Mouse (Mus musculus): Measurements from ENCODE around the gene Irf2bp2. TPM values are rescaled to one million over a fixed set of nuclear protein-coding genes. Genes with fewer than 3 reads are reported as not detected.
A peak's percentile ranks its signal among the peaks of the same experiment; 100 is the strongest.

The Irf2bp2 gene
- total RNA-seq, 2 experiments from 2014 or later: 91.0 to 110 TPM

DNA sequence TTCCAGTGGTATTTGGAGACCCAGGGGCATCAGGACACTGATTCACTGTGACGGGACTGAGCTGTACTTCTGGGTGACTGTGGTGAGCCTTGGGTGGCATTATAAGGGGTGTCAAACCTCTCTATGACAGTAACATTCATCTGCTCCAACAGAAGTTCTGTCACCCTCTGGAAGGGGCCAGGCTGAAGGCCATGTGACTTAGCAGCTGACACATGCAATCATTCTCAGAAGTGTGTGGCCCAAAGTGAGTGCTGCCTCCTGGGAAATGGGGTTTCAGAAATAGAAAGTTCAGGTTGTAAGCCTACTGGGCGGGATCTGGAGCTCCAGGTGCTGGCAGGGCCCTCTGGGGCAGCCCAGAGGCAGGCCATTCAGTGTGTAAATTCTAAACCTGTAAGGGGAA lies 26.1 kb downstream of the Irf2bp2 start:
- DNase-seq: peak; percentile 51

DNA sequence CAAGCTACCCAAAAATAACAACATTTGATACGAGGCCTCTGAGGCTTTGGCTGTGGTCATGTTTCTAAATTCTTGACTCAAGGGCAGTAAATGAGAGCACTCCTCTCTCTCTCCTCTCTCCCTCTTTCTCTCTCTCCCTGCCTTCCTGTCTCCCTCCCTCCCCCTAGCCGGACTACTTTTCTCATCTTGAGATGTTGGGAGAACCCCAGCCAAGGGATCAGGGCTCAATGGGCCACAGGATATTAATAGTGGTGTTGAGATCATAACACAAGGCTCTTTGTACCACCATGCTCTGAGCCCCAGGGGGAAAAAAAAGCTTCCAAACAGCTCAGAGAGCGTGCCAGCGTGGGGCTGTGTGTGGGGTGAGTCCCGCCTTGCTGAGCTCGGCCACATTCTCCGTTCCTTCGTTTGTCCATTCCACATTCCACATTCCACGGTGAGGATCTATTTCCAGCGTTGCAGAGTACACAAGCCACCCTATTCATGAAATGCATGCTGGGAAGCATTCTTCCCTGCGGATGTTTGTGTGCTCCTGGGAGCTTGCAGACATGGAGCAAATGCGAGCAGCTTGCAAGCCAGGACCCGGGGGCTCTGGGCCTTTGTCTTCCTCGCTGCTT lies 27.2 kb downstream of the Irf2bp2 start:
- DNase-seq: peak; percentile 44

DNA sequence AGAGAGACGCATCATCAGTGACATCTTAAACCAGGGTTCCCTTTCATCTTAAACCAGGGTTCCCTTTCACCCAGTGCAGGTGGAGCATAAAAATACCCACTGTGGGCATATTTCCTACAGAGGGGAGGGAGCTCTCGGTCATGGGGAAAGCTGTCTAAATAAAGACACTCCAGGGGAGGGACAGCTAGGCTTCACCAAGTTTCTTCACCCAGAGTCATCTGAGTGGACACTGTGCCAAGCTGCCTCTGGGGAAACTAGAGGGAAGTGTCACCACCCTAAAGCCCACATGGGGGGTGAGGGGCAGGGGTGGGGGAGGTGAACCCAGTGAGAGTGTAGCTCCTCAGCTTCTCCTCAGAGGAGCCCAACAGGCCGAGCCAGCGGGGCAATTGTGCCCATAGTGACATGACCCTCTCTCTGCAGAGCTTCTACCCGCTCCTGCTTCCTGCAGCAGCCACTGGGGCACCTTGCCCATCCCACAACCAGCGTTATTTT lies 27.8 kb downstream of the Irf2bp2 start:
- peak; percentile 55 for DNase-seq

DNA sequence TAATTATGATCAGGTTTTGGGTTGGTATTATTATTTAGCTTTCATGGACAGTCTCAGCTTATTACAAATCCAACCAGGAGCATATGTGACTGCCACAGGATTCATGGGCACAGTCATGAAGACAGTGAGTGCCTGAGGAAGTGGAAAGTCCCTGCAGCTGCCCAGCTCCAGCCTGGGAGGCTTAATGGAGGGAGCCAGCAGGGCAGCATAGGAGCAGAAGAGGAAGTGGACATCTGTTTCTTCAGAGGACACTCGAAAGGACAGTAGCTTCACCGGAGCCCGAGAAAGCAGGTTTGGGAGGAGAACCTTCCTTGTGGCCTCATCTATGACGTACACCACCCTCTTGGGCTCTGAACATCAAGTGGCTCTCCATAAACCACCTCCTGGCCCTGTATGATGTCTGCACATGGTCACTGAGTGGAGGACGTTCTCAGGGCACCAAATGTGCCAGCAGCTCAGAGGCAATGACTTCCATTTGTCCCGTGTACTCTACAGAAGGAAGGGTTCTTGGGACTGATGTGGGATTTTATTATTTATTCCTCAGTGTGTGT lies 28.5 kb downstream of the Irf2bp2 start:
- DNase-seq: no peak

DNA sequence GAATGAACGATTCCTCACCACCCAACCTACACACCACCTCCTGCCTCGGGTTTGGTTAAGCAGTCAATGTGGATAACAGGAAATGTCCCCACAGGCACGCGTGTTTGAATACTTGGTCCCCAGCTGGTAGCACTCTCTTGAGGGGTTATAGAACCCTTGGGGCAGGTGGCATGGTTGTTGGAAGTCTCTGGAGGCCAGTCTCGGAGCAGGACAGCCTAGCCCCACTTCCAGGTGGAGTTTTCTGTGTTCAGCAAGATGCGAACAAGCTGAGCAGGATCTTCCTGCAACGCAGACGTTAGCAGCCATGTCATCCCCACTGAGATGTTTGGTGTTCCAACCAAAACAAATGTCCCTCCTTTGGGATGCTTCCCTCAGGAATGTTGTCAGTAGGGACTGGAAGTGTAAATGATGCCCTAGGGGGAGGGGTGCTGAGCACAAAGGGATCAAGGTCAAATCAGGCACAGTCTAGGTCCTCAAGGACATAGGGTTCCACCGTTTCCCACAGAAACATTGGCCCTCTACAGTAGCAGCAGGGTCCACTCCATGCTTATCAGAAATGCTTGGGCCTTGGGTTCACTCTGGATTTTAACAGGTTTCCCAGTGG lies 29.1 kb downstream of the Irf2bp2 start:
- no peak for DNase-seq

DNA sequence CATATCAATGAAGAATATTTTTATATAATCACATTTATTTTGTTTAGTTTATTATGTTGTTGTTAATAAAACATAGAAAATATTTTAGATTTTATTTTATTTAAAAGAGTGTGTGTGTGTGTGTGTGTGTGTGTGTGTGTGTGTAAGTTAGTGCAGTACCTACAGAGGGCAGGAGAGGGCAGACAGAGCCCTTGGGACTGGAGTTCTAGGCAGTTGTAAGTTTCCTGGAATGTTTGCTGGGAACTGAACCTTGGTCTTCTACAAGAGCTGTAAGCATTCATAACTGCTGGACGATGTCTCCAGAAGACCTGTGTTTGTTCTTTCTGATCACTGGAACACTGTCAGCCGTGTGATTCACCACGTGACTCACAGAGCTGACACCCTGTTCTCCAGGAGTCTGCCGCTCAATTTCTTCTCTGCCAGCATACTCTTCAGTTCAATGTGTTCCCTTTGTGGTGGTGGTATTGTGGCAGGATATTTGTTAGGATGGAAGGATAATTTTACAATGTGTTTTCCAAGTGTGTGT lies 32.4 kb downstream of the Irf2bp2 start:
- no peak for DNase-seq

DNA sequence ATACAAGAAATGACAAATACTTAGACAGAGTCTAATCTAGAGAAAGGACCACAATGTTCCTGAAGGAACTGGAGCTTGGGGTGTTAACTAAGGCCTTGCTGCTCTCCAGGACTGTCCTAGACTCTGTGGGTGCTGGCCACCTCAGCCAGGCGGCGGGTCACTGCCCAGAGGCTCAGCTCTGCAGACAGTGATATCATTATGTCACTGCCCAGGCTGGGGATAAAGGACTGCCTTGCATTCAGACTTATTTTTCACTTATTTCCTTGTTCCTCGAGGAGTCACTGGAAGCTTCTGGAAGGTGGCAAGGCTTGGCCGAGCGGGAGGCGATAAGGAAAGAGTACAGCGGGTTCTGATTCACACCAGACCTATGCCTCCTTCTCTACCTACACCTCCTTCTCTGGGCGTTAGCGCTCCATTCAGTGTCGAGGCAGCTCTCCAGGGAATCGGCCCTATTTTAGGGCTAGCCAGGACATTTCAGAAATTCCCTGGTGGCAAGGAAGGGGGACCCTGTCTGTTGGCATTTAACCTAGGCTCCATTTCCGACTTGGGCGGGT lies 35.3 kb downstream of the Irf2bp2 start:
- DNase-seq: no peak

DNA sequence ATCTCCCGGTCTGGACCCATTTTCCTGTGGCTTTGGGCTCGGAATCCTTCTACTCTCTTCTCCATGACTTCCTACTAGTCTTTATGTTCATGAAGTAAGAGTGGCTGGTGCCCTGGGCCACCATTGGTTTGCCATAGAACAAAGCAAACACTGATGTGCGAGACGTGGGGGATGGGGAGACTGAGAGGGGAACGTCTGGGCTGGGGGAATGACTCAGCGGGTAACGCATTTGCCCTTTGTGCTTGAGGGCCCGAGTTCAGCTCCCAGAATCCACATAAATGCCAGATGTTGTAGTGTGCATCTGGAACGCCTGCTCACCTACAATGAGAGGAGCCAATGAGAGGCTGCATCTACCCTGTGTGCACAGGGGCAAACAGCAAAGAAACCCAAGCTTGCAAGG lies 36.4 kb downstream of the Irf2bp2 start:
- DNase-seq: no peak

DNA sequence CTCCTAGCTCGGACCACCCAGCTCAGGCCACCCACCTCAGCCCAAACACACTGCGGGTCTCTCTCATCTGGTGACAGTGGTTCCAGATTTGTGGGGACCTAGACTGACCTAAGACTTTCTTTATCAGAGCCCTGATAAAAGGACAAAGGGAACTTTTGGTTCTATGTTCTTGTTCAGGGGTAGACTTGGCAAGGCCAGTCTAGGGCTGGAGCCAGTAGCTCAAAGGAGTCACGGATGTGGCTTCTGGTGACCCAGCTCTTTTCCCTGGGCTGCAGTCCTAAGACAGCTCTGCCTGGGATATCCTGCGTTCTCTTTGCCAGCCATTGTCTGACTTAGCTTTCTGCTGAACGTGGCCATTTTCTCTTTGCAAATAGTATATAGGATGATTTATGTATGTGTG lies 37.1 kb downstream of the Irf2bp2 start:
- no peak for DNase-seq

DNA sequence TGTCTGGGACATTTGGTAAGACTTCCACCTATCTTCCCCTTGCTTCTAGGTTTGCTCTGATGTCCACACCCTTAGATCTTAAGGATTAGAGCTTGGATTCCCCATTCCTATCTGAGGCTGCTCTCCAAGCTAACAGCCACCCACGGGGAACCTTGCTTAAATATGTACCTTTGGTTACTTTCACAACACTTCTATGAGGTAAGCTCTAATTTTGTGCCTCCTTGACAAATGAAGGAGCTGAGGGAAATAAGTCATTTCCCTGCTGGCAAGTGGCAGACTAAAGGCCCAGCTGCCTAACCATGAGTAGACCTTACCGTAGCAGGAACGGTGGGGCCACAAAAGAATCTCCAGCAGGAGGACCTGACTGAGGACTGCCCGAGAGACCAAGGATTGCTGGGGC lies 39.0 kb downstream of the Irf2bp2 start:
- no peak for DNase-seq

DNA sequence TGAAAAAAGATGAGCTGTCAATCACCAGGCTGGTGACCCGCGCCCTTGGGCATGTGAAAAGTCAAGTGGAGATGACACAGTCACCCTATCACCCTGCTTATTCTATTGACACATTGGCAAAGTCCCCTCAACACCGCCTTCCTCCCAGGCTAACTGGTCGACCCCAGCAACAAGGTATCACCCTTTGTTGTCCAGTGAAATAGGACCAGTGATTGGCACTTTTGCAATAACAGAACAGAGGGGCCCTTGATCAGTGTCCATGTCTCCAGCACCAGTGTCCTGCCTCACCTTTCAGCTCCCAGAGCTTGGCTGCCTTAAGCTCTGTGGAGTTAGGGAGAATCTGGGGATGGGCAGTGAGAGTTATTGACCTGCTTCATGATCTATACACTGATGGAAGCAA lies 41.9 kb downstream of the Irf2bp2 start:
- no peak for DNase-seq

DNA sequence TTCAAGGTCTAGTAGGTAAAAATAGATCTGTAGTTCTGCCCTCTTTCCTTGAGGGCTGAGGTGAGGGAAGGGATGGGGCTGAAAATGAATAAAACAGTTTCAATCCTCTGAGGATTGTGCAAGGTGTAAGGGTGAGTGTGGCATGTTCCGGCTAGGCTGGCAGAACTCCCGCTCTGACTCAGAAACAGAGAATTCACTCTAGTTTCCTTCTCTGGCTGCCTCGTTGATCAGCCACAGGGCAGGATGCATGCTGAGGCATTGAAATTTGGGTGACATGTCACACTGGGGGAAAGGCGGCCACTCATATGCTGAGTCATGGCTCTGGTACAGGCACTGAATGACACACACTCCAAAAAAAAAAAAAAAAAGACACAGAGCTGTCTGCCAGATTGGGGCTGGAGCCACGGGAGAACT lies 42.8 kb downstream of the Irf2bp2 start:
- peak; percentile 84 for DNase-seq

DNA sequence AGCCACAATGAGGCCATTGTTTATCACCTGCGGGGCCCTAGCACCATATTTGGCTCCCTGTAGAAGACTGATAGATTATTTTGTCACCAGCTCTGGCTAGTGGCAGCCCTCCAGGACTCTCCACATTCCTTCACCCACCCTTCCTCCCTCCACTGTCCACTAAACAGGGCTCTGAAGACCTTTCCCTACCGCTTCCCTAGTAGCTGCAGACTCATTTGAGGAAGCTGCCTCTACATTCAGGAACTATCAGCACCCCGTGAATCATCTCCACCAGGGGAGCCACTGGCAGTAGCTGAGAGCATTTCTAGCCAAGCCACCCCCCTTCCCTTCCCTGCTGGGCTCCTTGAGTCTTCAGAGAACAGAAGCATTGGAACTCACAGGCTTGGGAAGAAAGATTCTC lies 45.9 kb downstream of the Irf2bp2 start:
- DNase-seq: peak; percentile 42

DNA sequence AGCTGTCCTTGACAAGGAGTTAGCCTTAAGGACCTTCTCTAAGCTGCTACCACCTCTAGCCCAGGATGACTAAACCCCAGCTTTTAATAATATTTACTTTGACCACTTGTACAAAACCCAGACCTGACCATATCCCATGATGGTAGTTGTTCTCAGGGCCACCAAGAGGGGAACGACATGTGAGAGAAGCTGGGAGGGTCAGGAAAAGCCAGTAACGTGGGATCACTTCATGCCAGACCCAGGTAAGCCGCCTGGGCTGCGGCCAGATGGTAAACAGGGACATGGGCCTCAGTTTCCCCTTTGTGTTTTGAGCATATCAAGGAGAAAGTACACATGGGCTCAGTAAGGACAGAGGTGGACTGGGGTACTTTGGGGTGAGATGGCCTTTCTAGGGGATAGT lies 46.4 kb downstream of the Irf2bp2 start:
- no peak for DNase-seq

DNA sequence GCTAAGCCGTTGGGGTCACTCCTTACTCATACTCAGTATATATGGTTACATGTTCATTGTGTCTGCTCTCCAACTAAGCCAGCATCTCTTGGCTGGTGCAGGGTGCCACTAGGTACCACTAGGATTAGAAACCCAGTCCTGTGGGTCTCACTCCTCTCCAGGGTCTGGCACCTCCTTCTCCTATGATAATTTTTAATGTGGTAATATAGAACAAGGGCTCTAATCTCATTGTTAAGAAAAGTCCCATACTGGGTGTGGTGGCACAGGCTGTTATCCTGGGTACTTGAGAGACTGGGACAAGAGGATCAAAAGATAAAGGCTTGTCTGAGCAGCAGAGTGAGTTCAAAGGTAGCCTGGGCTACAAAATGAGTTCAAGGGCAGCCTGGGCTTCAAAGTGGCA lies 47.3 kb downstream of the Irf2bp2 start:
- no peak for DNase-seq

DNA sequence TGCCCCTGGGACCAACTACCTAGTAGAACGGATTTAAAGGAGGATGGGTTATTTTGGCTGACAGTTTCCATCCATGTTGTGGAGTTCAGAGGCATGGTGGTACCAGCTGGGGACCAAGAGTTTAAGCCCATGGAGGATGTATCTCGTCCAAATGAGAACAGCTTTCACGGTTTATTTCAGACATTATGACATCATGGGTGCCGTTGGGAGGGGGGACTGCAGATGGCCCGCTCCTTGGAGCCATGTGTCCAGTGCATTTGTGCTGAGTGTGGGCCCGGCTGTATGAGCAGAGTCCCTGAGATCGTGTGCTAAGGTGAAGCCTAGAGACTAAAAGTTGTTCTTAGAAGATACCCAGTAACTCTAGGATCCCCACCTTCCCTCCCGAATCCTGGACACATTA lies 50.4 kb downstream of the Irf2bp2 start:
- DNase-seq: no peak

DNA sequence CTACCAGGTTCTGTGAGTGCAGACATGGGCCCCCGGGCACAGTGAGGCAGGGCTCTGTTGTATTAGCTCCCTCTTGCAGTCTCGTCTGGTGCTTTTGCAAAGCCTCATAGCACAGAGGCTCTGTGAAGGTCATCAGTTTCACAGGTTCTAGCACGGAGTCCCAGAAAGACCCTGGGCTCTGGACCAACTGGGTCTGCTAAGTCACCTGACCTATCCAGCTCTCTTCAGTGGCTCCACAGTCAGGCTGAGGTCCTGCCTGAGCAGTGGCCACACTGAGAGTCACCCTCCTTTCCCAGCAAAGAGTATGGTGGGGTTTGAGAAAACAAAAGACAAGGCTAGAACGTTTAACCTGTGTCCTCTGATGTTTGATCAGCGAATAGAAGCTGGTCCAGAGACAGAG lies 51.0 kb downstream of the Irf2bp2 start:
- DNase-seq: peak; percentile 26

DNA sequence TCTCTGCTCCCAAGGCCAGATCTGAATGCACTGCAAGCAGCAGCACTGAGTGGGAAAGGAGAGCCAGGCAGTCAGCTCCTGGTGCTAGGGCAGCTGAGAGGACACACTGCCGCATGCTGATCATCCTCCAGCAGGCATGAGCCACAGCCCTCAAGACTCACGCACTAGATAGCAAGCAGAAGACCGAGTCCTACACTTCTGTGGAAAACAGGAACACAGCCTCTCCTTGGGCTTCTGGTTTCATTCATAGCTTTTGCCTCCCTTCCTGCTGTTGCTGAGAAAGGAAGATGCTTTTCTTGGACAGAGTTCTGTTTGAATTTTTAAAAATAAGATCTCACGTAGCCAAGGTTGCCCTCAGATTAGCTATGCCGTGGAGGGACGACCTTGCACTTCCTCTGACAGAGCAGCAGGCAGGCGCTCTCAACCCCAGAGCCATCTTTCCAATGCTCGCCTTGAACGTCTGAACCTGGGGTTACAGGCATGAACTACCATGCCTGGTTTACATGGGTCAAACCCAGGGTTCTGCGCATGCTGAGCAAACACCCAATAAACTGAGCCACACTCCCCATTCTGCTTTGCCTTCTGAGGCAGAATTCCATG lies 51.6 kb downstream of the Irf2bp2 start:
- peak; percentile 24 for DNase-seq

DNA sequence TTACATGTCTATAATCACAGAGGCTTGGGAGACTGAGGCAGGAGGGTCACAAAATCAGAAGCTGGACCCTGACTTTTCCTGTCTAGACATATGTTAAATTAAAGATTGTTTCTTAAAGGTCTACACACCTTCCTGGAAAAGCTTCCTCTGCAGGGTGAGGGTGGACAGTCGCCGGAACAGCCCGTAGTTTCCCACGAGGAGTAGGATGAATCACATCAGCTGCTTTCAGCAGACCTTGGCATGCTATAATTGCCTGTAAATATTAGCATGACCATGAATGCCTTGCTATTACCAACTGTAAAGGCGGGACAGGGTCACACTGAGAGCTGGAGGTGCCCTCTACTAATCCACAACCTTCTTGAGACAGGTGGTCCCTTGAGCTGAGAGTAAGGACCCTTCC lies 53.5 kb downstream of the Irf2bp2 start:
- peak; percentile 41 for DNase-seq

DNA sequence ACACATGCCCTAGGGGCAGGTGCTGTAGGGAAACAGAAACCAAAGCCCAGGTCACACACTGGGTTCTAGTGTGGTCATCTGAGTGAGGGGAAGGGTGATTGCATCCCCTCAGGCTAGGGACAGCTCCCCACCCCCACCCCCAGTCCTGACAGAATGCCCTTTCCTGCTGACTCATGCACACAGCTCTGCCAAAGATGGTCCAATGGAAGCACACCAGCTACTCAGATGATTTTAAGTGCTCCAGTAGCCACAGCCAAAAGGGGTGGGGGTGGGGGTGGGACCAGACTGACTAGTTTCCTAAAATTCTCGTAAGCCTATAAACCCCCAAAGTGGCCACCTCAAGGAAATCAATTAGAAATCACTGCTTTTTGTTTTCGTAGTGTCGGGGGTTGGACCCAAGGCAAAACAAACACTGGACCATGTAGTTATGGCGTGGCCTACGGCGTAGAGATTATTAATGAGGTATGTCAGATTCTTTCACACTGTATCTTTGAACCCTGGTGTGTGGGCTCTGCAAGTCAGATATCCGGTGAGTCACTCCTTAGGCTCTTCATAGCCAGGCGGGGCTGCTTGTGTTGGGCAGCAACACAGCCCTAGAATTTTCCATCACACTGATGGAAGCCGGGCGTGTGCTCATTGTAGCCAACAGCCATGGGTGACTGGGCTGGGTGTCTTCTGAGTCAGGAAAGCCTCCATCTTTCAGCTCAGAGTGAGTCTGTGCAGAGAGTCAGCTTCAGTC lies 54.3 kb downstream of the Irf2bp2 start:
- peak; percentile 37 for DNase-seq

DNA sequence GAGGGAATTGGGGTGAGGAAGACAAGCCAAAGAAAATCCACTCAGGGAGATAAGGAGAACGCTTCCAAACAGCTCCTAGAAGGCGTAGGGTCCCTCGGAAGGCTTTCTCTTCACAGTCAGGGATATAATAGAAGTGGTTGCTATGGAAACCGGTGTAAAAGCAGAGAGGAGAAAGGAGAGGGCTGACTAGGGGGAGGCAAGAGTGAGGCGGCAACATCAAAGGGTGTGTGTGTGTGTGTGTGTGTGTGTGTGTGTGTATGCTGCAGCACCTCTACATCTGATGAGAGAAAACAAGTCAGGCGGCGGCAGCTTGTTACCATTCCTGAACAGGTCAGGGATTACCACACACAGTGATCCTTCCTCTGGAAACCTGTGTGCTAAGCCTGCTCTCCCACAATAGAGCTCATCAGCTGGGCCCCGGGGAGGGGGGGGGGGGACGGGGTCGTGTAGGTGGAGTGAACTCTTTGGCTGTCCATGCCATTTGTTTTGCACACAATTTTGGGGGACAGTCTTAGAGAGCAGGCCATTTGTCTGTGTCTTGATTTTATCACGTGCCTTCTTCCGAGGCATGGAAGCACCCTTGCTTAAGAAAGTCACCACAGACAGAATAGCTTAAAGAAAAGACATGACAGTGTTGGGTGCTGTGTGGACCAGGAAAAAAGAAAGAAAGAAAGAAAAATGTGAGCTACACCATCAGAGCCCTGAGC lies 55.0 kb downstream of the Irf2bp2 start:
- peak; percentile 52 for DNase-seq
